Mouse (Mus musculus): ENCODE results near the gene Hdhd3.
A peak's percentile ranks its signal among the peaks of the same experiment; 100 is the strongest.

The Hdhd3 gene

GRCm38 (mm10) chr4:62503374-62503970, at the start of gene Hdhd3:
Gene Hdhd3 (minus strand): TSS chr4:62503467.
- no peak for DNase-seq (ENCODE audit: extremely low read depth, insufficient read length, low spot score)

- no peak for DNase-seq (ENCODE audit: extremely low read depth, insufficient read length, low spot score)
These were observed 48.7 kb upstream of the Hdhd3 start for GRCm38 (mm10) chr4:62551966-62552365.

- no peak for DNase-seq (ENCODE audit: extremely low read depth, insufficient read length, low spot score)
These were observed 41.5 kb upstream of the Hdhd3 start for GRCm38 (mm10) chr4:62544801-62545200.

GRCm38 (mm10) chr4:62543782-62544181, 40.5 kb upstream of the Hdhd3 start:
- DNase-seq (ENCODE audit: extremely low read depth, insufficient read length, low spot score), result no peak

GRCm38 (mm10) chr4:62541802-62542201, 38.5 kb upstream of the Hdhd3 start:
- no peak for DNase-seq (ENCODE audit: extremely low read depth, insufficient read length, low spot score)

DNA sequence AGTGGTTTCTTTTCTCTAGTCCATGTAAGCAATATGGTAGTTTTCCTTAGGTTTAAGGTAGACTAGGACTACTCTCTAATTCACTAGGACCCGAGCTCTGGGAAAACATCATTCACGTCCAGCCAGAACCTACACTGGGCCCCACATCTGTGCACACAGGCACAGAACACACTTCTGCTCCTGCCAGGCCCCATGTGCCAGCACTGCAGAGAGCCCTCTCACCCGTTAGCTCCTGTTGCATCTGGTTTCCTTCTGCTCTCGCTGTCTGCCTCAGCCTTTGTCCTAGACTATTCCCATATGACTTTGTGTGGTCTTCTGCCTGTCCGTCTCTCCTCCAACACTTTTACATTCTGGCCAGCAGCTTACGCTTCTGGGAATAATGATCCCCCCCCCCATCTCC, 30.5 kb upstream of the Hdhd3 start:
- no peak for DNase-seq (ENCODE audit: extremely low read depth, insufficient read length, low spot score)

- no peak for DNase-seq (ENCODE audit: extremely low read depth, insufficient read length, low spot score)
These were observed 24.4 kb upstream of the Hdhd3 start for GRCm38 (mm10) chr4:62527655-62528054.

- DNase-seq (ENCODE audit: extremely low read depth, insufficient read length, low spot score), result no peak
These were observed 23.0 kb upstream of the Hdhd3 start for GRCm38 (mm10) chr4:62526256-62526655.

- DNase-seq (ENCODE audit: extremely low read depth, insufficient read length, low spot score), result no peak
These were observed 22.2 kb upstream of the Hdhd3 start for GRCm38 (mm10) chr4:62525489-62525811.

- peak; percentile 95 for DNase-seq (ENCODE audit: extremely low read depth, insufficient read length, low spot score)
These were observed 21.6 kb upstream of the Hdhd3 start, which contains the start of the genes Pole3 and 4933430I17Rik for GRCm38 (mm10) chr4:62524651-62525488. Gene Pole3 (minus strand): TSS chr4:62525068. Gene 4933430I17Rik (plus strand): TSS chr4:62525369.

DNA sequence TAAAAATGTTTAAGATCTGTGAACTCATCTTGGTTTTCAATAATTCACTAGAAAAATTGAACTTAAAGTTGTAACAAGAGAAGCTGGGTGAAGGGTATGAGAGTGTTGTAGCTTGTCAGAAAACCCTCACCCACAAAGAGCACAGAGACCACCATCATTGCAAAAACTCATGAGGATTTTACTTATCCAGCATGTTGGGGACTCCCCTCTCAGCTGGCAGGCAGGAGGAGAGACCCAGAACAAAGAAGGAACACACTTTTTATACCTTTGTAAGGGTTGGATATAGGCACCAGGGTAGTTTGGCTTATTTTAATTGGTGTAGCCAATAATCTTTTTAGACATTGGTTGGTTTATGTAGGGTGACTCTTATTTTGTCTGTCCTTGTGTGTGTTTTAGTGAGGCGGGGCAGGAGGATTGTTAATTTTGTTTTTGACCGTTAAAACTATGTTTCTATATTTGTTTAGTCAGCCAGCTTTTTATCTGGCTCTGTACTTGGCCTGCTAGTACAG, 17.7 kb upstream of the Hdhd3 start:
- DNase-seq (ENCODE audit: extremely low read depth, insufficient read length, low spot score), result no peak

- DNase-seq (ENCODE audit: extremely low read depth, insufficient read length, low spot score), result peak; percentile 100
These were observed 16.6 kb upstream of the Hdhd3 start, which contains the start of gene Alad for GRCm38 (mm10) chr4:62519849-62520233. Gene Alad (minus strand): TSS chr4:62519918.

DNA sequence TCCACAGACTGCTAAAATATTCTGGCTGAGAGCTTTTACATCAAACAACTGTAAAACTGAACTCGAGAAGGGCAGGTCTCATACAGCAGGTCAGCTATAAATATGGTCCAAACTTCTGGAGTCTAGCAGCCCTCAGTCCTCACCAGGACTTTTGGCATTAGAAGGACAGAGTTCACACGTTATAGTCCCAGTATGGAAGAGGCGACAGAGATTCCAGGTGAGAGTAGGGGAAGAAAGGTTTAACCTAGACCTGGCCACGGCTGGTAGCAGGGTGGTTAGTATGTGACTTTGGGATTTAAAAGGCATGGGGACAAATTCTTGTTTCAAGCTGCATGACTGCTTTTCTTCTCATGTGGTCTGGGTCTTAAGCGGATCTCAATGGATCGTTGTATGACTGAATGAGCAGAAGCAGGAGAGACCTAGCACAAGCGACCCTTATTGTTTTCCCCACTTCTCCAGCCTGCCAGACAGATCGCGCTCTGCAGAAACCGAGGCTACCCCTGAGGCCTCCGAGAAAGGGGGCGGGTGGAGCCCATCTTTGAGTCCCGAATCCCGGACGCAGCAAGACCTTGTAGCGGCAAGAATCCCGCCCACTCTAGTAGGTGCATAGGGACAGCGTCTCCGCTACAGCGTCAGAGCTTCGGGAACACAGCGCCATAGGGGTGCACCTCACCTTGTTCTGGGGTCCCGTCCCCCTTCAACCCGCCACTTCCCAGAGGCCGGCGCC, 16.0 kb upstream of the Hdhd3 start:
- DNase-seq (ENCODE audit: extremely low read depth, insufficient read length, low spot score), result no peak

DNA sequence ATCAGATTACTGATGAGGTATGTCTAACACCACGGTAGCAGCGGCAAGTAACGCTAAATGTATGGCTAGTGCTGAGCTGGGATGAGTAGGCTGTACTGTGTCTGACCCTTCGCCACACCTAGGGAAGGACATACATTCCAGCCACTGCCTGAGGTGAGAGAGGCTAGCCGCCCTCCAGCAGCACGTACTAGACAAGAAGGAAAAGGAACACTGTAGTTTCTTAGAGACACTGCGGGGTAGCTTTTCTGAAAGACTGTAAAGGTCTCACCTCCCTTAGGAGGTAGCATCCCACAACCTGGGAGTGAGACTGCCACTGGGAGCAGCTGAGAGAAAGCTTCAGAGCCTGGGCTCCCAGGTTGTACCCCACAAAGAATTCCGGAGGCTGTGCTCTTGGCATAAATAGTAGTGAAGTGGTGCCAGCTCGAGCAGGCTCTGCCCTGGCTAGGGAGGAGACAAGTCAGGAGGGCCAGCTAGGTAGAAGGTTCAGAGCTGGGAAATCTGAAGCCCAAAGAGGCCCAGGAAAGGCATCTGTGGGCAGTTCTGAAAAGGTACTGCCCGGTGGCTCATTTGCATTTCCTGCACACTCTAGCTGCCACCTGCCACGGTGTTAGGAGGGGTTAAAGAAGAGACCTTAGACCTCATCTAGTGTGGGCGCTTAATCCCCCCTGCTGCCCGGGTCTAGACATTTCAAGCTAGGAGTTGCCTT, 15.3 kb upstream of the Hdhd3 start:
- no peak for DNase-seq (ENCODE audit: extremely low read depth, insufficient read length, low spot score)

DNA sequence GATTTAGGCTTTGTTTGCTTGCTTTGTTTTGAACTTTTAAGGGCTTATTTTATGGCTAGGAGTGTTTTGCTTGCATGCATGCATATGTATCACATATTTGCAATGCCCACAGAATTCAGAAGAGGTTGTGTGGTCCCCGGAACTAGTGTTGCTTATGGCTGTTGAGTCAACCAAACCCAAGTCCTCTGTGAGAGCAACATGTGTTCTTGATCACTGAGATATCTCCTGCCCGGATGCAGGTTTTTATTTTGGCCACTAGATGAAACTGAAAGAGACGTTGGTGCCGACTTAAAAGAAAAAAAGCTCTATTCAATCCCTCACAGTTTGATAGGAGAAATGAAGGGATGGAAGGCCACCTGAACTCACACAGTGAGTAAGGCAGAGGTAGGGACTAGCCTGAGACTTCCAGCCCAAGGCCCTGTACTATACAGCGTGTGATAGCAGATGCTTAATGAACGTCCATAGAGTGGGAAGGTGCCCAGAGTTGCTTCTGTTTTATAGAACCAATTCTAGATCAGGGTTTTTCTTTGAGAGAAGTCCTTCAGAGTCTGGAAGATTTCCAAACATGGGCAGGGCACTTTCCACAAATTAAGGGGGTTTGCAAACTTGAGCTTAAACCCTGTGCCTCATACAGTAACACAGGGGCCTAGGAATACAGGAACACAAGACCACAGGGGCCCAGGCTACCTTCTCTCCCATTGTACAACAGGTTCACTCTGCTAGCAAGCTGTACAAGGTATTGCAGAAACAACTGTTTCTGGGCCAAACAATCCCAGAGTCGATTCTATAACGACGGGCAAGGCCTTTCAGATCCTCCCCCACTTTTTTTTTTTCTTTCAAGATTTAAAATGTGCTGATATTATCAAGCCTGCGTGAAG, 14.5 kb upstream of the Hdhd3 start:
- DNase-seq (ENCODE audit: extremely low read depth, insufficient read length, low spot score), result no peak

GRCm38 (mm10) chr4:62517046-62517445, 13.8 kb upstream of the Hdhd3 start:
- DNase-seq (ENCODE audit: extremely low read depth, insufficient read length, low spot score), result no peak

DNA sequence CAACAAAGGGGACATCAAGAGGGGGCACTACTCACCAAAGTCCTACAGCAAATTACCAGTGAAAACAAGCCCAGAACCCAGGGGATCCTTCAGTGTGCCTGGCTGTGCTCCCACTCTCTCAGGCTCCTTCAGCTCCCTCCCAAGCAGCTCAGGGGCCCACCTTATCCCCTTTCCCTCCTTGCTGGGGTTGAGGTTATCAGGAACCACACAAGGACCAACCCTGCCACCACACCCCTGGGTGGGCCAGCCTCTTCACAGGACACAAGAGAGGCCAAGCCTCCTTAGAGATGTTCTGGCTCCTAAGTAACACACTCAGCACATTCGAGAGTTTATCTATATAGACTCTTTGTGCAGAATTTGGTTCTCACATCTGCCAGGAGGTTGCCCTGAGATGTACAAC, 13.3 kb upstream of the Hdhd3 start:
- no peak for DNase-seq (ENCODE audit: extremely low read depth, insufficient read length, low spot score)

DNA sequence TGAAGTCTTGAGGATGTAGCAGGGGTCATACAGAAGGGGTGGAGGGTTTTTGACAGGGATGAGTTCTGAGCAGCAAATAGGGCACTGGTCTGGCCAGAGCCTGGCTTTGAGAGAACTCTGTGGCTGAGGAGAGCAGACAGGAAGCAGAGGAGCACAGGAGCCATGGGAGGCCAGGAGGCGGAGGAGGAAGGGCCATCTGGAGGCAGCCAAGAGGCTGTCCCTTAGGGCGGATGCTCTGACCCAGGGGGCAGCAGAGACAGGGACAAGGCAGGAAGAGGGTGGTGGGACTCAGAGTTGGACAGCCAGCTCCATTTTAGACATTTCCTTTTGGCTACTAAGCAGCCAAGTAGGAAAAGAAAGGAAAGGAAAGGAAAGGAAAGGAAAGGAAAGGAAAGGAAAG, 12.8 kb upstream of the Hdhd3 start:
- DNase-seq (ENCODE audit: extremely low read depth, insufficient read length, low spot score), result no peak

- DNase-seq (ENCODE audit: extremely low read depth, insufficient read length, low spot score), result no peak
These were observed 12.2 kb upstream of the Hdhd3 start for GRCm38 (mm10) chr4:62515490-62515889.

- no peak for DNase-seq (ENCODE audit: extremely low read depth, insufficient read length, low spot score)
These were observed 11.7 kb upstream of the Hdhd3 start for GRCm38 (mm10) chr4:62514995-62515394.

Data from 3134 (cell line).